Comparison of ENCODE assay signal across 10 mouse cellular contexts in the genomic region with DNA sequence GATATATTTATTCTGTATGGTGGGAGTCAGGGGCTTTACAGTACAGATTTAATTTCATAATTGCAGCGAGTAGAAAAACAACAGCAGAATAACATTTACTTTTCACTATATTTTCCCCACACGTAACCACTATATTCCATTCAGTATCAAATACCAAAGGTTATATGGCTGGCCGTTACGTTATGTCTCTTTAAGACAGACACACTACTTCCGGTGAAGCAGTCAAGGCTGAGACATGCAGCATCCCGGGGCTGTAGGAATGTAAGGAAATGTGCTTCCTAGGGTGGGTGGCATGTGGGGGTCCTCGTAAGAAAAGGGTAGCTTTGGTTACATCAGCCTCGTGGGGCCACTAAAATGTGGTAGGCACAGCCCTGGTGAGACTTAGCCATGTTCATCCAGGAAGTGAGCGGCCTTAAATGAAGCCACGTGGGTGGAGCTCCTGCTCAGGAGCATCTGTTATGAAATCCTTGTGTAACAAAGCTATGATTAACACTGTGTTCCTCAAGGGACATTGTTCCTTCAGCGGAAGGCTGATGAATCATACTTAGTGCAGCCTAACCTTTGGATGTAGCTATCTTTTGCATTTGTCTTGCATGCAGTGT.
DNase-seq lines count a peak whose midpoint lies in the region.
"Had no signal": no experiment of that assay in that cellular context is flagged by ENCODE, and none has a peak within 500 bp of the region (broad histone marks: within the 10 kb centered on the region; RNA-seq: fewer than 3 reads in every experiment).

No protein-coding gene starts in this region.

- no peak overlapping the region for H3K4me3 ChIP-seq in hindbrain, embryonic 10.5 days
- H3K4me3 ChIP-seq: neural tube, embryonic 13.5 days had no signal

- intact Hi-C loops in left cerebral cortex, postnatal 36 days (cut with DNase I): loop anchor here (5.0 kb wide), 2 partner anchors 69 to 139 kb away; no protein-coding TSS in a partner anchor

- H3K9me3 ChIP-seq in hindbrain, embryonic 10.5 days: peaks cover 11% of the 10 kb centered on the region; the same call in 1 of the 2 replicates

- H3K27me3 ChIP-seq in hindbrain, embryonic 10.5 days (ENCODE audit: insufficient read depth, poor library complexity, severe bottlenecking): no peaks in the 10 kb centered on the region
- H3K27me3 ChIP-seq: neural tube, embryonic 13.5 days had no signal

- H3K36me3 ChIP-seq in hindbrain, embryonic 10.5 days: peaks cover 40% of the 10 kb centered on the region

- peaks cover 8% of the 10 kb centered on the region for H3K4me1 ChIP-seq in hindbrain, embryonic 10.5 days (replicated peaks)
- H3K4me1 ChIP-seq: neural tube, embryonic 13.5 days had no signal

- 86% methylated on average over 11 of the region's 11 CpGs for WGBS in hindbrain, embryonic 10.5 days

- peak; percentile 51 for DNase-seq in gastrocnemius, adult 18-20 months (ENCODE audit: low spot score)
- DNase-seq in gastrocnemius, postnatal 10 days: no peak
- DNase-seq in NIH3T3 (ENCODE audit: low read depth): peak; percentile 82
- peak; percentile 25 for DNase-seq in gastrocnemius, postnatal 25 days
- peak; percentile 52 to 70 for DNase-seq in left cerebral cortex, postnatal 36 days (ENCODE audit: low spot score in 2 of 2)
- no peak for DNase-seq in cerebellum, postnatal 14 days
- no peak for DNase-seq in hindbrain, embryonic 10.5 days (ENCODE audit: low spot score)
- no peak for DNase-seq in thymus, postnatal 25 days

- H3K27ac ChIP-seq in hindbrain, embryonic 10.5 days: no peak overlapping the region
- H3K27ac ChIP-seq: kidney, postnatal 0 days; neural tube, embryonic 13.5 days had no signal

Comparison
In these comparisons a context has a peak if more than half of its experiments do, and no peak if none do; other contexts are left out.
1. DNase-seq: peak in gastrocnemius, adult 18-20 months (single experiment), NIH3T3 (single experiment), gastrocnemius, postnatal 25 days (single experiment) and left cerebral cortex, postnatal 36 days (2 of 2); none in gastrocnemius, postnatal 10 days (single experiment), cerebellum, postnatal 14 days (0 of 2), hindbrain, embryonic 10.5 days (single experiment) and thymus, postnatal 25 days (single experiment).